Mouse (Mus musculus) C2C12 (cell line): Measurements from ENCODE around the gene Nfia.

ENCODE experiments used
- CEBPB ChIP-seq: IDR thresholded peaks from one replicate; pipeline ENCODE4 v1.6.1; 2011; ENCODE audit warnings: low read depth, mild to moderate bottlenecking, control low read depth, moderate library complexity
- CTCF ChIP-seq: IDR thresholded peaks from one replicate; pipeline ENCODE4 v1.5.1; 2011; ENCODE audit not compliant: control insufficient read depth, insufficient read depth, insufficient read length
- FOSL1 ChIP-seq: IDR thresholded peaks from one replicate; pipeline ENCODE4 v1.8.0; 2011; ENCODE audit warnings: mild to moderate bottlenecking, low read length; ENCODE audit not compliant: poor library complexity, insufficient read depth, severe bottlenecking
- MAX ChIP-seq: IDR thresholded peaks from one replicate; pipeline ENCODE4 v1.6.1; 2011; ENCODE audit warnings: mild to moderate bottlenecking, control low read depth
- MYOD1 ChIP-seq: IDR thresholded peaks from one replicate; pipeline ENCODE4 v1.6.1; 2011; ENCODE audit warnings: low read depth; ENCODE audit not compliant: control insufficient read depth, insufficient read length
- MYOG ChIP-seq: IDR thresholded peaks from one replicate; pipeline ENCODE4 v1.6.1; 2011; ENCODE audit not compliant: control insufficient read depth, insufficient read length; ENCODE audit errors: extremely low read depth
- USF1 ChIP-seq: IDR thresholded peaks from one replicate; pipeline ENCODE4 v1.6.1; 2011; ENCODE audit warnings: low read depth, mild to moderate bottlenecking, control low read depth, moderate library complexity

DNA sequence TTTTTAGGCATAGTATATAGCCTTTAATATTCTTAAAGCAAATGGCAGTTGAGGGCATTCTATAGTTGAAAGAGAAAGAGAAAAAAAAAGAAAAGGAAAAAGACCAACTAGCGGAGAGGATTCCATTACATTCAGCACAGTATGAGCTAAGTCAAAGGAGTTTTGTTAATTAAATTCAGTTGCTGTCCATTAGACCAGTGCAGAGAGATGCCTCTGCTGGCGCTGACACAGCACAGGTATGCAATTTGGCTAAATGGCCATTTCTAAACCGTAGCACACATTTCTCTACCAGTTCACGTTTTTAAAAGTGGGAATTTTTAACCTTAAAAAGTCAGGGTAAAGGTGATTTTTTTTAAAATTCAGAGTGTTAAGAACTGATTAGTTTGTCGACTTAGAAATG, 32.1 kb downstream of the Nfia start:
- no peak for TF ChIP-seq MYOD1
- TF ChIP-seq CTCF: no peak
- no peak for TF ChIP-seq CEBPB
- TF ChIP-seq MYOG: no peak
- TF ChIP-seq MAX: no peak
- TF ChIP-seq USF1: no peak
- no peak for TF ChIP-seq FOSL1
